Mouse (Mus musculus) limb, embryonic 15.5 days (tissue): ENCODE data around the gene Dusp1. TPM values are rescaled to one million over a fixed set of nuclear protein-coding genes. Genes with fewer than 3 reads are reported as not detected.
A peak's percentile ranks its signal among the peaks of the same experiment; 100 is the strongest.

Experiments used
- ATAC-seq: fragments of 200-750 bp; cut with Nextera tagmentation; 2 replicates; pipeline ENCODE4 v1.8.0; 2017; ENCODE audit warnings: low read depth, moderate TSS enrichment; ENCODE audit not compliant: insufficient number of reproducible peaks, low FRiP score, low TSS enrichment
- H3K27ac ChIP-seq: fragments of 300-500 bp; sonication (generic); 2 replicates; pipeline ENCODE4 v1.5.1; 2015; ENCODE audit warnings: moderate library complexity, mild to moderate bottlenecking, inconsistent platforms
- H3K27me3 ChIP-seq: fragments of 300-500 bp; sonication (generic); 2 replicates; pipeline ENCODE4 v1.6.1; 2015; ENCODE audit warnings: inconsistent platforms
- H3K36me3 ChIP-seq: fragments of 300-500 bp; sonication (generic); 2 replicates; pipeline ENCODE4 v1.6.1; 2015; ENCODE audit warnings: inconsistent platforms
- H3K4me1 ChIP-seq: fragments of 300-500 bp; sonication (generic); 2 replicates; pipeline ENCODE4 v1.6.1; 2015; ENCODE audit warnings: inconsistent platforms
- H3K4me2 ChIP-seq: fragments of 300-500 bp; sonication (generic); 2 replicates; pipeline ENCODE4 v1.6.1; 2015; ENCODE audit warnings: mild to moderate bottlenecking, inconsistent platforms
- H3K4me3 ChIP-seq: fragments of 300-500 bp; sonication (generic); 2 replicates; pipeline ENCODE4 v1.5.1; 2015; ENCODE audit warnings: mild to moderate bottlenecking, inconsistent platforms
- H3K9ac ChIP-seq: fragments of 300-500 bp; sonication (generic); 2 replicates; pipeline ENCODE4 v1.6.1; 2015; ENCODE audit warnings: inconsistent platforms
- H3K9me3 ChIP-seq: fragments of 300-500 bp; sonication (generic); 2 replicates; pipeline ENCODE4 v1.6.1; 2016; ENCODE audit warnings: inconsistent platforms
- WGBS: fragments of 180-500 bp; shearing (Covaris S2); methylation state at CpG from one replicate; pipeline ENCODE4 v1.1.7; 2015; 5-methylcytosine and 5-hydroxymethylcytosine counted together
- polyA plus RNA-seq: library from polyadenylated mRNA; unstranded; fragments of >200 nt; fragmentation: Nextera tagmentation; extraction: Ambion mirVana; gene quantifications from 2 replicates; pipeline ENCODE4 v1.2.1, GENCODE M21; 2015

The Dusp1 gene
- polyA plus RNA-seq, 1 experiment from 2014 or later, result 27.3 TPM

- H3K36me3 ChIP-seq, result peaks cover 7% of the 10 kb centered on the region
- H3K27ac ChIP-seq, result no peak overlapping the region
- H3K4me2 ChIP-seq, result peak overlapping the region; percentile 72
- H3K4me3 ChIP-seq, result peak overlapping the region; percentile 76
- H3K27me3 ChIP-seq, result no peaks in the 10 kb centered on the region
- peaks cover 56% of the 10 kb centered on the region for H3K4me1 ChIP-seq
- no peak for ATAC-seq
- H3K9me3 ChIP-seq, result no peaks in the 10 kb centered on the region
- H3K9ac ChIP-seq, result no peak overlapping the region
- 74% methylated on average over 14 of the region's 14 CpGs for WGBS
Measured at GRCm38 (mm10) chr17:26506031-26506641, 55.8 kb downstream of the Dusp1 start.

- Histone ChIP-seq H3K9ac (no peak overlapping the region), H3K4me1 (peaks cover 56% of the 10 kb centered on the region), H3K27me3 (no peaks in the 10 kb centered on the region), H3K9me3 (no peaks in the 10 kb centered on the region), H3K4me2 (0 out of 2 replicates have a peak overlapping the region, but pooled peaks have one; percentile 10), H3K27ac (no peak overlapping the region), H3K36me3 (peaks cover 7% of the 10 kb centered on the region), H3K4me3 (0 out of 2 replicates have a peak overlapping the region, but pooled peaks have one; percentile 1)
- WGBS, result 85% methylated on average over 3 of the region's 3 CpGs
- ATAC-seq, result no peak
Measured at GRCm38 (mm10) chr17:26505181-26505581, 56.7 kb downstream of the Dusp1 start.

GRCm38 (mm10) chr17:26503981-26504671 is 57.8 kb downstream of the Dusp1 start:
- Histone ChIP-seq H3K9ac (no peak overlapping the region), H3K27me3 (no peaks in the 10 kb centered on the region), H3K9me3 (no peaks in the 10 kb centered on the region), H3K4me2 (peak overlapping the region; percentile 49; the same call in 1 of the 2 replicates), H3K4me3 (peak overlapping the region; percentile 24; the same call in 1 of the 2 replicates), H3K4me1 (peaks cover 49% of the 10 kb centered on the region), H3K27ac (peak overlapping the region; percentile 74), H3K36me3 (peaks cover 7% of the 10 kb centered on the region)
- ATAC-seq, result no peak
- 39% methylated on average over 11 of the region's 11 CpGs for WGBS

- Histone ChIP-seq H3K9me3 (no peaks in the 10 kb centered on the region), H3K9ac (0 out of 2 replicates have a peak overlapping the region, but pooled peaks have one; percentile 15), H3K27ac (peak overlapping the region; percentile 74), H3K36me3 (peaks cover 7% of the 10 kb centered on the region), H3K27me3 (no peaks in the 10 kb centered on the region), H3K4me1 (peaks cover 48% of the 10 kb centered on the region), H3K4me3 (peak overlapping the region; percentile 24), H3K4me2 (peak overlapping the region; percentile 49)
- WGBS, result 6% methylated on average over 20 of the region's 20 CpGs
- ATAC-seq, result no peak
Measured at GRCm38 (mm10) chr17:26502808-26503671, 58.9 kb downstream of the Dusp1 start.

- H3K27ac ChIP-seq, result no peak overlapping the region
- WGBS, result 84% methylated on average over 5 of the region's 5 CpGs
- no peak for ATAC-seq
- no peaks in the 10 kb centered on the region for H3K9me3 ChIP-seq
- no peaks in the 10 kb centered on the region for H3K27me3 ChIP-seq
- H3K36me3 ChIP-seq, result peaks cover 7% of the 10 kb centered on the region
- peaks cover 39% of the 10 kb centered on the region for H3K4me1 ChIP-seq
- H3K9ac ChIP-seq, result no peak overlapping the region
- H3K4me3 ChIP-seq, result no peak overlapping the region
- H3K4me2 ChIP-seq, result no peak overlapping the region
Measured at GRCm38 (mm10) chr17:26501826-26502225, 60.1 kb downstream of the Dusp1 start.

- no peak overlapping the region for H3K27ac ChIP-seq
- WGBS, result 35% methylated on average over 1 of the region's 1 CpGs
- H3K9me3 ChIP-seq, result no peaks in the 10 kb centered on the region
- no peak overlapping the region for H3K9ac ChIP-seq
- H3K4me1 ChIP-seq, result peaks cover 12% of the 10 kb centered on the region
- no peak overlapping the region for H3K4me2 ChIP-seq
- ATAC-seq, result no peak
- H3K36me3 ChIP-seq, result no peaks in the 10 kb centered on the region
- H3K4me3 ChIP-seq, result no peak overlapping the region
- no peaks in the 10 kb centered on the region for H3K27me3 ChIP-seq
Measured at GRCm38 (mm10) chr17:26498626-26499025, 63.3 kb downstream of the Dusp1 start.

GRCm38 (mm10) chr17:26497416-26497923 is 64.5 kb downstream of the Dusp1 start:
- Histone ChIP-seq H3K4me3 (no peak overlapping the region), H3K9ac (no peak overlapping the region), H3K9me3 (no peaks in the 10 kb centered on the region), H3K27ac (peak overlapping the region; percentile 28; the same call in 1 of the 2 replicates), H3K27me3 (no peaks in the 10 kb centered on the region), H3K4me2 (no peak overlapping the region), H3K4me1 (0 out of 2 replicates have a peak, but pooled peaks cover 3% of the 10 kb centered on the region), H3K36me3 (no peaks in the 10 kb centered on the region)
- ATAC-seq, result no peak
- WGBS, result 63% methylated on average over 5 of the region's 5 CpGs

GRCm38 (mm10) chr17:26494642-26495468 is 67.1 kb downstream of the Dusp1 start:
- no peak overlapping the region for H3K9ac ChIP-seq
- H3K9me3 ChIP-seq, result no peaks in the 10 kb centered on the region
- no peak for ATAC-seq
- H3K27ac ChIP-seq, result no peak overlapping the region
- H3K4me2 ChIP-seq, result no peak overlapping the region
- no peak overlapping the region for H3K4me3 ChIP-seq
- 83% methylated on average over 4 of the region's 4 CpGs for WGBS
- H3K36me3 ChIP-seq, result no peaks in the 10 kb centered on the region
- H3K4me1 ChIP-seq, result peaks cover 9% of the 10 kb centered on the region
- H3K27me3 ChIP-seq, result no peaks in the 10 kb centered on the region

GRCm38 (mm10) chr17:26492246-26492645 is 69.7 kb downstream of the Dusp1 start:
- 86% methylated on average over 3 of the region's 3 CpGs for WGBS
- Histone ChIP-seq H3K27ac (no peak overlapping the region), H3K36me3 (no peaks in the 10 kb centered on the region), H3K4me2 (no peak overlapping the region), H3K9ac (no peak overlapping the region), H3K4me1 (peaks cover 18% of the 10 kb centered on the region), H3K27me3 (no peaks in the 10 kb centered on the region), H3K4me3 (no peak overlapping the region), H3K9me3 (no peaks in the 10 kb centered on the region)
- ATAC-seq, result no peak

- Histone ChIP-seq H3K4me2 (no peak overlapping the region), H3K27me3 (no peaks in the 10 kb centered on the region), H3K27ac (peak overlapping the region; percentile 28), H3K36me3 (no peaks in the 10 kb centered on the region), H3K4me3 (no peak overlapping the region), H3K9ac (no peak overlapping the region), H3K4me1 (peaks cover 19% of the 10 kb centered on the region), H3K9me3 (no peaks in the 10 kb centered on the region)
- no peak for ATAC-seq
- 23% methylated on average over 2 of the region's 2 CpGs for WGBS
Measured at GRCm38 (mm10) chr17:26490910-26491309, 71.0 kb downstream of the Dusp1 start.

GRCm38 (mm10) chr17:26490072-26490471 is 71.9 kb downstream of the Dusp1 start:
- 92% methylated on average over 10 of the region's 10 CpGs for WGBS

More at GRCm38 (mm10) chr17:26490072-26490471, 71.9 kb downstream of the Dusp1 start:
- H3K27me3 ChIP-seq, result no peaks in the 10 kb centered on the region
- H3K27ac ChIP-seq, result no peak overlapping the region; the same call in 1 of the 2 replicates
- H3K4me1 ChIP-seq, result peaks cover 21% of the 10 kb centered on the region
- H3K36me3 ChIP-seq, result no peaks in the 10 kb centered on the region
- no peak overlapping the region for H3K4me3 ChIP-seq
- H3K9ac ChIP-seq, result no peak overlapping the region
- no peak overlapping the region for H3K4me2 ChIP-seq
- ATAC-seq, result no peak
- H3K9me3 ChIP-seq, result no peaks in the 10 kb centered on the region
